Mouse (Mus musculus): ENCODE data around the gene Cklf.
A peak's percentile ranks its signal among the peaks of the same experiment; 100 is the strongest.
"Not testable (repeated sequence)": the region's sequence is repeated elsewhere in the genome, so short reads cannot be mapped to it uniquely, and the experiment has no call there.

Gene Cklf

GRCm38 (mm10) chr8:104250439-104251367 lies at the start of gene Cklf:
Cklf (plus strand) TSS chr8:104250861.
- DNase-seq (ENCODE audit: low read depth, low spot score) = peak; percentile 87

GRCm38 (mm10) chr8:104201622-104202021 lies 49.0 kb upstream of the Cklf start:
- no peak for DNase-seq (ENCODE audit: low read depth, low spot score)

DNA sequence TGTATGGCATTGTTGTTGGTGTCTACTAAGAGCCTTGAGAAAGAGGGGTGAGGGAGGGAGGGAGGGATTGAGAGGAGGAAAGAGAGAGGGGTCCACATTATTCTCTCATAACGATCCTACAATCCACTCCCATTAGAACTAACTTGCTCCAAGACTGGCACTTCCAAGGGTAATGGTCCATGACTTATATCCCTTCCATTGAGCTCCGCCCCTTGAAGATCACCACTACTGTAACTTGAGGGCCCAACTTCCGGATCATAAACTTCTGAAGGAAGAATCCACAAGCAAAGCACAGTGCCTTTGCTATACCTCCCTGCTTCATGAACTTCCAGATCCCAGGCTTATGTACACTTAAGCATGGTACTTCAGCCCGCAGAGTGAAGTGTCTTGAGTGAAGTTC lies 48.3 kb upstream of the Cklf start:
- DNase-seq (ENCODE audit: low read depth, low spot score) = no peak

DNA sequence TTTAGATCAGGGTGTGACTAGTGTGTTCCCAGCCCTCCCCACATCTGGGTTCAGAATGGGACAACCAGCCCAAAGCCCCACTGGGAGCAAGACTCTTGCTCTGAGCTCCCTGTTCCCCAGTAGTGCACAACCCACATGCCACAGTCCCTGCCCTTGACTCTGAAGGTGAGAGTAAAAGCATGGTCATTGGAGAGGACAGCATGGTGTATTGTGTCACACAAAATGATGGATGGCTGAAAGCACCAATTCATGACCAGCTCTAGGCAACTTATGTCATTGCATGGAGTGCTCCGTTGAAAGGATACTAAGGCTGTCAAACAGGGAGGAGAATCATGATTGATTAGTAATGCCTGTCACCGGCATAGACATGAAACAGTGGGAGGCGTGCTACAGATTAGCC lies 45.4 kb upstream of the Cklf start:
- no peak for DNase-seq (ENCODE audit: low read depth, low spot score)

GRCm38 (mm10) chr8:104217601-104218000 lies 33.1 kb upstream of the Cklf start:
- DNase-seq (ENCODE audit: low read depth, low spot score) = no peak

- DNase-seq (ENCODE audit: low read depth, low spot score) = peak; percentile 9
Observed at GRCm38 (mm10) chr8:104219079-104219478, 31.6 kb upstream of the Cklf start.

DNA sequence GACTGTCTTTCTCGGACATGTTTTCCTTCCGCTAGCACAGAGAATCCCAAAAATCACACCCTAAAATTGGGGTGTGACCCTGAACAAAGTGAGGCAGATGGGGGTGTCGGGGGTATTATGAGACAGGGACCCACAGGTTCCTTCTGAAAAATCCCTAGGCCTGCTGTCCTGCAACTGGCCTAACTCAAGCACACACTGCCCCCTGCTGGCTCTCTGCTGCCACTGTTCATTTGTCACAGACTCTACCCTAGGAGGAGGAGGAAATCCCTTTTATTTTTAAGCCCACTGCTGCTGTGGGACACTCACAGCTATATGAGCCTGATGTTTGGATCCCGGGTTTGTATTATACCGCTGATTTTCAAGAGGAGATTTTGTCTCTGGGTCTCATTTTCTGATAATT lies 30.9 kb upstream of the Cklf start:
- peak; percentile 24 for DNase-seq (ENCODE audit: low read depth, low spot score)

- no peak for DNase-seq (ENCODE audit: low read depth, low spot score)
Observed at GRCm38 (mm10) chr8:104227048-104227447, 23.6 kb upstream of the Cklf start.

- no peak for DNase-seq (ENCODE audit: low read depth, low spot score)
Observed at GRCm38 (mm10) chr8:104230377-104230776, 20.3 kb upstream of the Cklf start.

- no peak for DNase-seq (ENCODE audit: low read depth, low spot score)
Observed at GRCm38 (mm10) chr8:104232039-104232438, 18.6 kb upstream of the Cklf start.

GRCm38 (mm10) chr8:104232919-104233318 lies 17.7 kb upstream of the Cklf start:
- no peak for DNase-seq (ENCODE audit: low read depth, low spot score)

DNA sequence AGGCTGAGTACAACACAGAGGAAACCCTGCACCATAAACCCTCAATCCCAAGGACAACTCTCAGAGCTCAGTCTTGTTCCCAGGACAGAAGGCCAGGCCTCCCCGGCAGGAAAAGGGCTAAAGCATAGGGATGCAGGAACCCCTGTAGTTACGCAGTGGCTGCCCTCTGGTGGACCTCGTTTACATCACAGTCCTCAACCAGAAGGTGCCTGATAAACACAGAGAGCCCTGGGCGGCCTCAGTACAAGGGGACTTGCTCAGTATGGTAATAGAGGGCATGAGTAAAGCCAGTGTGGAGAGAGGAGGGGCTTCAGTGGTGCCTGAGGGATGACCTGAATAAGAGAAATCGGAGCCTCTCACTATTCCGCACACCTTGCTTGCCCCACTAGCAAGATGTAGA lies 16.1 kb upstream of the Cklf start:
- DNase-seq (ENCODE audit: low read depth, low spot score) = no peak

DNA sequence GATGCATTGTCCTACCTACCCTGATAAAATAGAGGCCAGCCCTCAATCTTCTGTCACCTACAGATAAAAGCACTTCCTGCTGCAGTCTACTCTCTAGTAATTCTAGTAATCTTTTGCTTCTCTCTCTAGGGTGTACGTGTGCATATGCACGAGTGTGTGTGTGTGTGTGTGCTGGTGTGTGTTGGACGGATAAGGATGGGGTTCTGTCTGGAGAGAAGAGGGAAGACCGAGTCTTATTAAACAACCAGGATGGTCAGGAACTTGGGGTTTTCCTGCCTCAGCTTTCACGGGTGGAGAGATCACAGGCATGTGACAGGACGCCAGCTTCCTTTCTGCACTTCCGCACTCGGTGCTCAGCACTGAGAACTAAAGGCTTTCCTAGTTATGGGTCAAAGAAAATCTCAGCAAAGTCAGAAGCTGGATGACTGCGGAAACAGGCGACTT lies 11.2 kb upstream of the Cklf start:
- DNase-seq (ENCODE audit: low read depth, low spot score) = no peak

DNA sequence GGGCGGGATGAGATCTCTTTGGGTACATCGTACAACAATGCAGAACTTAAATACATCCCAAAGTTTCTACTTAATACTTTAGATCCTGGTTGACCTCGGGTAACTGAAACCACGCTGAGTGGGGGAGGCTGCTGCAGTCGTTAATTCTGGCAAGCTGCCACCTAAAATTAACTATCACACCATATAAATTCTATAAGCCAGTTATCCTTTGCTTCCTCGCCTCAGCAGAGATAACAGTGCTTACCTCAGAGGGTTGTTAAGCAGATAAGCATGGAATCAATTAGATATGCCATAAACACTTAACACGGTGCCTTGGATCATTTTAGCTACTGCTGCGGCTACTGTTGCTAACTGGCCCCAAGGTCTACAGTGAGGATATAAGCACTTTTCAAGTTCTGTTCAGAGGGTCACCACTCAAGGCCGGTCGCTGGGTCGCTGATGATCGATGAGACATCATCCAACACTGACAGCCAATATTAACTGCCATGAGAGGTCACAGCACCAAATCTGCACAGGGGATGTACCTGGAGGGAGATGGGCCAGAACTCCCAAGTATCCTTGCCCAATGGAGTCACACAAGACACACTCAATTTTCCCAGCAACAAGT lies 8.5 kb upstream of the Cklf start:
- no peak for DNase-seq (ENCODE audit: low read depth, low spot score)

DNA sequence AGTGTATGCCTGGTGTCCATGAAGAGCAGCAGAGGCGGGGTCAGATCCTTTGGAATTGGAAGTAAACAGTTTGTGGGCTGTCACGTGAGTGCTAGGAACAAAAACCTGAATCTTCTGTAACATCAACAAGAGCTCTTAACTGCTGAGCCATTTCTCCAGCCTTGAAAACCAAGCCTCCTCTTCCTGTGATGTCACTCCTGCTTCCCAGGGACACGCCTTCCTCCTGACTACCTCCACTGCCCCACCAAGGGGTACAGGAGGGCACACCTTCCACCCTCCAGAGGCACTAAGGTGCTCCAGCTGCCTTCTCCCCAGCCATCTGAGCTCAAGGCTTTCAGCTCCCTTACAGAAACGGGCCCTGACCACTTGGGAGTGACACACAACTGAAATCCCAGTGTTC lies 4.0 kb upstream of the Cklf start:
- no peak for DNase-seq (ENCODE audit: low read depth, low spot score)

GRCm38 (mm10) chr8:104247054-104247907 lies 3.4 kb upstream of the Cklf start:
- no peak for DNase-seq (ENCODE audit: low read depth, low spot score)

- DNase-seq (ENCODE audit: low read depth, low spot score) = no peak
Observed at GRCm38 (mm10) chr8:104247908-104248275, 2.8 kb upstream of the Cklf start.

DNA sequence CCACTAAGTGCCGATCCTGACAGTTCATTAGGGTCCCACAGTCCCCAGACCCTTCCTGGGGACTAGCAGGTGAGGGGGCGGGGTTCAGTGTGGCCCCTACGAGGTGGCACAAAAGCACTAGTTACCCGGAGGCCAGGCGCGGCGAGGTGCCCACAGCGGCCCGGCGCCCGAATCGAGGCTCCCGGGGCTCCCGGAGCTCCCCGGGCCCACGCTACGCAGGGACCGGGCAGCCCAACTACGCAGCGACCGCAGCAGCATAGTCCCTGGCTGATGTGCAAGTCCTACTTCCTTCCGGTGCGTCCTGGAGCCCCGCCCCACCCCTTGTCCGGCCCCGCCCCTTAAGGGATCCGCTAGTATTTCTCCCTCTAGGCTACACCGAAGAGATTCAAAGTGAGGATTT lies 2.4 kb upstream of the Cklf start, which contains the start of gene Tk2:
Gene Tk2 (minus strand): TSS at position 283 of the 400 bp plus-strand sequence.
- peak; percentile 63 for DNase-seq (ENCODE audit: low read depth, low spot score)

- no peak for DNase-seq (ENCODE audit: low read depth, low spot score)
Observed at GRCm38 (mm10) chr8:104249442-104249996, 1.1 kb upstream of the Cklf start.

DNA sequence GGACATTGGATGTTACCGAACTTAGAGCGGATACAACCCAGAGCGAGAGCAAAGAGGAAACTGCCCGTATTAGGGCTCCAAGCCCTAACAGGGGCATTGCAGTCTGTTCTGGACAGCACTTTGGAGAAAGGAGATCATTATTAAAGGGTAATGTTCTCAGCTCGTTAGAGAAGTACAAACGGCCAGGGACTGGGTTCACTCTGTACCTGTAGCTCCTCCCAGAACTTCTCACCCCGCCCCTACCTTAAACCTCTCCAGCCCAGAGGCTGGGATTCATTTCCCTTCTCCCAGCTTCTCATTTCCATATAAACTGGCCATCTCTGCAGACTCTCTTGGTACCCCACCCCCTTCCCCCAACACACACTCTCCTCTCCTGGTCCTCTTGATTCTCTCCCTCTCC lies 800 bp downstream of the Cklf start:
- DNase-seq (ENCODE audit: low read depth, low spot score) = no peak

GRCm38 (mm10) chr8:104253016-104253415 lies 2.4 kb downstream of the Cklf start:
- peak; percentile 20 for DNase-seq (ENCODE audit: low read depth, low spot score)

DNA sequence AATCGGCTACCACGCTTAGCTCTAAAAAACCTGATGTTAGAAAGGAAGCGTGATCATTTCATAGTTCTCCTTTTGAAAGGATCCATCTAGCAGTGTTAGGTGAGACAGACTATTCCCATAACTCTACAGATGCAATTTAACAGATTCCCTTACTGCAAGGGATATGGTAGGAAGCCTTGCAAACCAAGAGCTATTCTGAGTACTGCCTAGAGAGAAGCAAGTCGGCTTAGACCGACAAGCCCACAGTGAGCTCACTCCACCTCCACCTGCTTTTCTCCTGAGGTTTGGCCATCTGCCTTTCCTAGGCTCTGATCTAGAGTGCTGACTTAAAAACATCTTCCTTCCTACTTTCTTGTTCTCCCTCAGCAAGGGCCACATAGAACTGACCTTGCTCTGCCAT lies 11.1 kb downstream of the Cklf start:
- not testable (repeated sequence) for DNase-seq (ENCODE audit: low read depth, low spot score)
